In the genomic region with DNA sequence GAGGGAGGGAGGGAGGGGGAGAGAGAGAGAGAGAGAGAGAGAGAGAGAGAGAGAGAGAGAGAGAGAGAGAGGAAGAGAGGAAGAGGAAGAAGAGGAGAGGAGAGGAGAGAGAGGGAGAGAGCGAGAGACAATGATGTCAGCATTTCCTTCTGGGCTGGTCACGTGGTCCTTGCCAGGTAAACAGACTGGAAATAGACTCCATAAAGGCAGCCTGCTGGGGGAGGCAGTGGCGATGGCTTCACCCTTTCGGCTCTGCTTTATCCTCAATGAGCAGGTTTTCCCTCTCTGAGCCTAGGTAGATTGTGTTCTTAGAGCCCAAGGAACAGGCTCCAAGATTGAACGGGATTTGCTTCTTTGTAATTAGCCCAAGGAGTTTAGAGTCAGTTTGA, we compare ENCODE assay signal across 7 mouse cellular contexts.
DNase-seq lines count a peak whose midpoint lies in the region; ATAC-seq and TF ChIP-seq lines count a peak whose summit lies in the region.

No protein-coding gene starts in this region.

- TF ChIP-seq CTCF in C2C12 (IDR thresholded peaks at IDR 0.05; ENCODE audit: control insufficient read depth, insufficient read depth, insufficient read length) = no peak

- H3K9ac ChIP-seq in heart, embryonic 16.5 days (ENCODE audit: low read length) = no peak overlapping the region
- 0 out of 2 replicates have a peak overlapping the region, but pooled peaks have one; percentile 6 for H3K9ac ChIP-seq in liver, embryonic 12.5 days
- peak overlapping the region; percentile 54 for H3K9ac ChIP-seq in stomach, embryonic 16.5 days (ENCODE audit: low read length)

- H3ac ChIP-seq in C2C12 (ENCODE audit: control insufficient read depth, insufficient read length, low read depth) = no peak overlapping the region

- H3K27ac ChIP-seq in heart, embryonic 16.5 days (ENCODE audit: low read length) = no peak overlapping the region
- no peak overlapping the region for H3K27ac ChIP-seq in liver, embryonic 12.5 days
- peak overlapping the region; percentile 15 for H3K27ac ChIP-seq in stomach, embryonic 16.5 days (ENCODE audit: low read length)

- H3K79me2 ChIP-seq in C2C12 (ENCODE audit: control insufficient read depth, insufficient read depth) = no peaks in the 10 kb centered on the region

- no peaks in the 10 kb centered on the region for H3K9me3 ChIP-seq in heart, embryonic 16.5 days (replicated peaks; ENCODE audit: control insufficient read depth, low read length)
- H3K9me3 ChIP-seq in liver, embryonic 12.5 days (replicated peaks) = no peaks in the 10 kb centered on the region
- no peaks in the 10 kb centered on the region for H3K9me3 ChIP-seq in stomach, embryonic 16.5 days (replicated peaks; ENCODE audit: control insufficient read depth, low read length)

- ATAC-seq in heart, embryonic 16.5 days (replicated peaks; ENCODE audit: extremely low read depth, insufficient read depth, low FRiP score) = no peak
- peak; percentile 50; the same call in 1 of the 2 replicates for ATAC-seq in liver, embryonic 12.5 days
- ATAC-seq in stomach, embryonic 16.5 days (ENCODE audit: insufficient read depth, low FRiP score) = peak; percentile 52

- 5% methylated on average over 5 of the region's 5 CpGs for WGBS in heart, embryonic 16.5 days
- WGBS in liver, embryonic 12.5 days (ENCODE audit: insufficient replicate concordance) = 11% methylated on average over 5 of the region's 5 CpGs
- WGBS in stomach, embryonic 16.5 days = 5% methylated on average over 5 of the region's 5 CpGs

- H3K27me3 ChIP-seq in C2C12 (ENCODE audit: control insufficient read depth, insufficient read depth, insufficient read length) = no peaks in the 10 kb centered on the region
- H3K27me3 ChIP-seq in heart, embryonic 16.5 days (ENCODE audit: control insufficient read depth, insufficient read depth, low read length) = peaks cover 20% of the 10 kb centered on the region
- H3K27me3 ChIP-seq in liver, embryonic 12.5 days (replicated peaks) = peaks cover 55% of the 10 kb centered on the region
- H3K27me3 ChIP-seq in stomach, embryonic 16.5 days (ENCODE audit: control insufficient read depth, insufficient read depth, low read length) = peaks cover 18% of the 10 kb centered on the region; the same call in 1 of the 2 replicates

- H3K4me3 ChIP-seq in C2C12 (ENCODE audit: insufficient read depth, poor library complexity, severe bottlenecking) = no peak overlapping the region
- H3K4me3 ChIP-seq in heart, embryonic 16.5 days (ENCODE audit: low read length) = peak overlapping the region; percentile 40
- H3K4me3 ChIP-seq in liver, embryonic 12.5 days = peak overlapping the region; percentile 34
- peak overlapping the region; percentile 37 for H3K4me3 ChIP-seq in stomach, embryonic 16.5 days (replicated peaks; ENCODE audit: low read length)

- H3K36me3 ChIP-seq in C2C12 (ENCODE audit: control insufficient read depth, insufficient read depth) = no peaks in the 10 kb centered on the region
- no peaks in the 10 kb centered on the region for H3K36me3 ChIP-seq in heart, embryonic 16.5 days (ENCODE audit: control insufficient read depth, insufficient read depth)
- H3K36me3 ChIP-seq in liver, embryonic 12.5 days = no peaks in the 10 kb centered on the region
- H3K36me3 ChIP-seq in stomach, embryonic 16.5 days (ENCODE audit: control insufficient read depth, insufficient read depth, low read length) = no peaks in the 10 kb centered on the region

- peak overlapping the region; percentile 71 for H3K4me2 ChIP-seq in heart, embryonic 16.5 days (ENCODE audit: low read depth, low read length)
- peak overlapping the region; percentile 57 for H3K4me2 ChIP-seq in liver, embryonic 12.5 days
- H3K4me2 ChIP-seq in stomach, embryonic 16.5 days (ENCODE audit: low read depth, low read length) = peak overlapping the region; percentile 63

- no peaks in the 10 kb centered on the region for H3K79me3 ChIP-seq in C2C12 (ENCODE audit: low read depth)

- peak; percentile 73 for DNase-seq in ES-CJ7 (ENCODE audit: low read depth, low spot score)
- DNase-seq in layer of hippocampus, postnatal 10 days (ENCODE audit: low spot score in 2 of 2) = no peak
- DNase-seq in right cerebral cortex, adult 18-20 months = no peak

- peaks cover 30% of the 10 kb centered on the region for H3K4me1 ChIP-seq in heart, embryonic 16.5 days (ENCODE audit: control insufficient read depth, insufficient read depth, low read length)
- H3K4me1 ChIP-seq in liver, embryonic 12.5 days = peaks cover 31% of the 10 kb centered on the region
- H3K4me1 ChIP-seq in stomach, embryonic 16.5 days (ENCODE audit: control insufficient read depth, insufficient read depth, low read length) = peaks cover 33% of the 10 kb centered on the region

TF ChIP-seq in C2C12, 6 proteins besides CTCF, POLR2A, EP300 and RAD21:
- TF ChIP-seq MYOG (IDR thresholded peaks at IDR 0.05; ENCODE audit: control insufficient read depth, extremely low read depth, insufficient read length) = no peak
- no peak for TF ChIP-seq MYOD1 (IDR thresholded peaks at IDR 0.05; ENCODE audit: control insufficient read depth, insufficient read length, low read depth)
- peak; percentile 17 for TF ChIP-seq USF1 (IDR thresholded peaks at IDR 0.05; ENCODE audit: low read depth)
